Mouse (Mus musculus): Measurements from ENCODE around the gene B3gnt2.

The B3gnt2 gene

DNA sequence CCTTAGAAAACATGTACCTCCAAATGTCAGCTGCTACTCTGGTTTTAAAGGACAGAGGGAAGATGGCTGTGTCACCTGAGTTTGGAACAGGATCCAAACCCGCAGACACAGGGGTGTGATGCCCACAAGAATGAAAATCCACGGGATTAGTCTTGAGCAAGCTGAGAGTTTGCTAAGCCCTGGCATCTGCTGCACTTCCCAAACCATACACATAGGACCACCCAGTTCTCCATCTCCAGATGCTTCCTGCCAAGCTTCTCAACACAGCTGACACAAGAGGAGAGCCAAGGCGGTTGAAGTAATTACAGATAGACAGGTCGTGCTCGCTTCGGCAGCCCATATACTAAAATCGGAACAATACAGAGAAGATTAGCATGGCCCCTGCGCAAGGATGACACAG is 7.8 kb upstream of the B3gnt2 start:
- no peak for DNase-seq

DNA sequence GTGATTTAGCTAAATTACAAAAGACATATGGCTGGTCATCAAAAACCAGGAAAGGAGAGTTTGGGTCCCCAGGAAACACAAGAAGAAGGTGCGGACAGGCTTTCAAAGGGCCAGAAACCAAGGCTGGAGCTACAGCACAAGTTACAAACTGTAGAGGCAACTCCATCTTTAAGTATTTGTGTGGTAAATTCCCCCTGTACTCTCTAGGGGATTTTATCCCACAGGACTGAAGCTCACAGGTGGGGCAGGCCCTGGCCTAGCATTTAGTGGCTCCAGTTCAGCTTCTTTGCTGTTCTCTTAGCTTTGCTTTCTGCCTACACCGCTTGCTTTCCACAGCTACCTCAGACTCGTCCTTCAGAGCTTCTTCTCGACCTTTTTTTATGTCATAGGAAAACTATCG is 6.9 kb upstream of the B3gnt2 start:
- no peak for DNase-seq

DNA sequence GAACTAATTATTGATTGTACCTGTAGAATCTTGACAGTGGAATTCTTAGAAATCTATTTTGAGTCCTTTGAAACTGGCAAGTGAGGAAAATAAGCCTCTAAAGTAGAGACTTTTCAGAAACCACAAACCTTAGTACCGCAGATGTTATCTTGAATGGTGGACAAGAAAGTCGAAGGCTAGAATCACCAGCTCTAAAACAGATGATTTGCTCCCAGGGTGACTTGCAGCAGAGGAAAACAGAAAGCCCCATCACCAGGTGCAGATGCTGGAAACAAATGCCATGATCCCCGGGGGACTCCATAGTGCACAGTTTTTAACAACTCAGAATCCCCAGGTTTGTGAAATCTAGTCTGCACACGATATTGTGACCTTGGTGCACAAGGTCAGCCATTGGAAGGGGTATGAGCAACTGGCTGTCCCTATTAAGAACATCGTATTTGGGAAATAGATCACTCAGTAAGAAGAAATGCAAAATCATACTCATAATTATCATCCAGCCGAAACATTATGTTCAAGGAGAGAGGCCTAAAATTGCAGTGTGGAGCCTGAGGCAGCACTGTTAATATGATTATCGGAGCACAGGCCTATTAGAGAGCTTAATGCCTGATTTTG is 5.0 kb upstream of the B3gnt2 start:
- no peak for DNase-seq

DNA sequence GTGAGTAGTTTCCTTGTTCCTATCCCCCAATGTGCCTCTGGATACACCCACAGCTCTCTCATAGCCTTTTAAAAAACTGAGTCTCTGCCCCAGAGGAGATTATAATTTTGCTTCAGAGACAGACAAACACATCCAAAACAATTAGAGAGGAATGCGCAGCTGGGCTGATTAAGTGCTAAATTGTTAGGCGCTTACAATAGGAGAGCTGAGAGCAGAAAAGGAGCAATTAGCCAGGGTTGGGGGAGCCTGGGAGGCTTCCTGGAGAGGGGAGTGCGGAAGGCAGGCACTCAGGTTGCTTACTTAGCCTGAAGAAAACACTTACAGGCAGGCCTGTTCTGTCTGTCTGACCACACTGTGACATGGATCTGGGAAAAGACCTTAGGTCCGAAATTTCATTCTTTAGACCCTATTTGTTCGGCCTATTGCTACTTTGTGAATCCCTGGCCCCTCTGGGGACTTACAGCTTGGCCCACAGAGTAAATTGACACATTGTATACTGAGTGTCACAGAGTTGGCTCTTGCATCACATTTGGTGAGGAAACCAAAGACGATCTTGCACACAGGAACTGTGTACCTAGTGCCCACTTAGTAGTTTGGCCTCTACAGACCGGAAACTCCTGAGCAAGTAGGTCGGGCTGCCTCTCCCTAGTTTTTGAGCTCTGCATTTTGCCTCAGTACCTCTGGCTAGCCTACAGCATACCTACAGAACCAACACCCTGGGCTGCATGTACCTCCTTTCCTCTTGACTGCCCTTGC is 3.7 kb upstream of the B3gnt2 start:
- no peak for DNase-seq

DNA sequence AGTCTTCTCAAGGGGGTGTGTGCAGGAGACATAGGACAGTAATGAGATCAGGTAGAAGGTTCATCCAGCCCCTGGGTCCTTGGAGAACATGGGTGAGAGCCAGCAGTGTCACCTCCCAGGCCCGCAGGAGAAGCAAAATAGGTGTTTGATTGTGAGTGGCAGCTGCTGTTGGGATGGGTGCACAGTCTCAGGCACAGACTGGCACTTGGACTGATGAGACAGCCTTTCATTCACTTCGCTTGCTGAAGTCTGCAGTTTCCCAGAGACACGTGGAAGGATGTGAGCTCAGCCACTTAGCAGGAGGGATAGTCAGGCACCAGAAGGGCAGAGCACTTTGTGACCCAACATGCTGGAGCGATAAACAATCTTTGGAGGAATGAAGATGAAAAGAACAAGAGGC is 2.8 kb upstream of the B3gnt2 start:
- no peak for DNase-seq

DNA sequence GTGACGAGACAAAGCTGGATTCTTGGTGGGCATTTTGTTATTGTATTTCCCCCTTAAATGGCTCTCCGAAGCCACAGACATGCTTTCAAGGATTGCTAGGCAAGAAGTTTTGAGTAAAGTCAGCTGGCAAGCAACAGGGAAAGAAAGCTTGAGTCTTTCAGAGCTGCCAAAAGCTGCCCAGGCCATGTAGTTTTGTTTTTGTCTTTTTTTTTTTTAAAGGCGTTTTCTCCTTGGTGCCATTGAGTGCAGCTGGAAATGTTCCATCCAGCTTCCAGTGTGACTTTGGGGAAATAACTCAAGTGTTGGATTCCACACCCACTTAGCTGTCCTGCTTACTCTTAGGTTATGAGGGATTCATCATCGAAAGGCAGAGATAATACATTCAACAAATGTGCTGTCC is 554 bp upstream of the B3gnt2 start:
- no peak for DNase-seq

DNA sequence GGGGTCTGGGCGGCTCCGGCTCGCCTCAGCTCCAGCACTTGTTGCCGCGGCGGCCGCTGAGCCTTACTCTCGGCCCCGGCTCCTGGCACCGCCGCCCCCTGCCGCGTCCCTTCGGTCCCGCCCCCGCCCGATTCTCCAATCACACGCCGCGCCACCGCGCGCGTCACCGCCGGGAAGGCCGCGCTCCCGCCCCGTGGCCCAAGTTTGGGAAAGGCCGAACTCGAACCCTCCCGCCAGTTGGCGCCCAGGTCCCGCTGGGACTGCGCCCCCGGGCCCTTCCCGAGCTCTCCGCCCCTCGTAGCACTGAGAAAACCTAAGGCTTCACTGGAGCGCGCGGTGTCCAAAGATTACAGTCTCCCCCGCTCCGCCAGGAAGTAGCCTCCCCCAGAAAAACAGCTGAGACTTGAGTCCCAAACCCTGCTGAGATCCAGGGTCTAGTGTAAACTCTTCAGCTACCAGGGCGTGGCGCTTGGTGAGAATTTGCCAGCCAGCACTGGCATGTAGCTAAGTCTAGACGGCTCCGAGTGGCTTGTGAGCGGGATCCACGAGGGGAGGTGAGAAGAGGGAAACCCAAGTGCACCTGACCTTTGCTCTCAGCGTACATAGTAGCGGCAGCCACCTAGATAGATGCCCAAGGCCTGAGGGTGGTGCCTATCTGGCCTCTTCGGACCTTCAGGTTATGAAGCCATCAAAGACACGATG is 977 bp downstream of the B3gnt2 start:
- peak; percentile 91 for DNase-seq

DNA sequence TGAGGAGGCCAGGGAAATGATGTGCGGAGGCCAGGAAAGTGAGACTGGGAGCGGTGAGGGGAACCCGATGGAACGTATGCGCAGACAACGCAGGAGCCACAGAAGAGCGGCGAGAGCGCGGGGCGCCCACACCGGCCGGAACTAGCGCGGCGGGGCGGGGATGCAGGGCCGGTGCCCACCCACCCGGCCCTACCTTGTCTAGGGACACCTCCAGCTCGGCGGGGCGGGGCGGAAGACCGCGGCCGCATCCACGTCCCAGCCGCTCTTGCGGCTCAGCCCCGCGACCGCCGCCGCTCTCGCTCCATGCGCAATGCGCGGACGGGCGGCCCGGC is 1.5 kb downstream of the B3gnt2 start:
- no peak for DNase-seq

DNA sequence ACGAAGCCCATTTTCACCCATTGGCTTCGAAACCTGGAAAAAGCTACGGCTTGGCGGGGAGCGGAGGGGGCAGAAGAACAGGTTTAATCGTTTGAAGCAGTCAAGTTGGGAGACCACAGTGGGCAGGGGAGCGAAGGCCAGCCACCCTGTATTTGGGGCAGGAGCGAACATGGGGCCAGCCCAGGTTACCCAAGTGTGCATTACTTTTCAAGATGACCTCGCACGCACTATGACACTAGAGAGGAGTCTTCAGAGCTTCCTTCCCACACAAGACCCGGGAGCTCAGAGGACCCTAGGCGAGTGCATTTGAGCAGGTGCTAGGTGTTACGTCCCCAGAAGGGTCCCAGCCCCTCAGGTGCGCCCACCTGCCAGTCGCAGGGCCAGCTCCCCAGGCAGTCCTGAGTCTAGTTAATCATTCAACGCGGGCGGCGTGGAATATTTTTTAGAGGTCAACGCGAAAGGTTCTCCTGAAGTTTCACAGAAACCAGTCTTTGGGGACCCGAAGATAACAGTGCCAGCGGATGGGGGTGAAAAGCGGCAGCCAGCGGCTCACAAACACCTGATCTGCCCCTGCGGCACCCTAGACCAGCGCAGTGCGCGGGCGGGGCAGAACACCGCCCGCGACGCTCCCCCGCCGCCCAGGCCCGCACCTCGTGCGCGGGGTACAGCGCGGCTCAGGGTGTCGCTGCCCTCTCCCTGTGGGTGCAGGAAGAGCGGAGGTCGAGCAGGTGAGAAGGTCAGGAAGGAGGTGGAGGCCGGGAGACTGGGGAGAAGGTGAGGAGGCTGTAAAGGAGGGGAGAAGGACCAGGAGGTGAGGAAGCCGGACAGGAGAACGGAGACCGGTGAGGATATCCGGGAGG is 2.1 kb downstream of the B3gnt2 start:
- DNase-seq, result peak; percentile 59

DNA sequence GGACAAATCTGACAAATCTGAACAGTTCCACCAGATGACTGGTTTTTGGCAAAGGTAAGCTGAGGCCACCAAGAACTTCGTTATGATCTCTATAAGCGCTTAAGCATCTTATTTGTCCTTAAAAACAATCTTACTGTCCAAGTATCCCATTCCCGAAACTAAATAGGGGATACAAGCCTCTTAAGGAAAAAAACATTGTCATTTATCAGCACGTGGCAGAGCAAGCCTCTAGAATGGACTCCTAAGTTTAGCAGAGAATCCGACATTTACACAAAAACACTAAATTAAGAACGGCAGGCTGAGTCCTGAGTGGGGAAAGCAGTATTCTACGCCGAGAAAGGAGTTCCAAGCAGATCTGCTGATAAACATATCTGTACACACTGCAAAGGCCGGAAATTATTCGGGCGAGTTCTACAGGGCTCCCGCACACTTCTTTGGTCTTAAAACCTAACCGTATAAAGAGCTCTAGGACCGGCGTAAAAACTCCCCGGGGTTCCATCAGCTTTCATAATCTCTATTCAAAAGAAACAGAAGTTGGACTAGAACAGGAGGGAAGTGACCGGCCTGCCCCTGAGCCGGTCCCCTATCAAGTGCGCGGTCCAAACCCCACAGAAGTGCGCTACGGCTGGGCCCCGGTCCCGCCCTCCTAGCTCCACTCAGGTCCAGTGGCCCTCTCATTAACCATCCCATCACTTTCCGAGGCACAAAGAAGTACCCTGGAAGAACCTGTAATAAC is 2.9 kb downstream of the B3gnt2 start:
- DNase-seq, result peak; percentile 61

DNA sequence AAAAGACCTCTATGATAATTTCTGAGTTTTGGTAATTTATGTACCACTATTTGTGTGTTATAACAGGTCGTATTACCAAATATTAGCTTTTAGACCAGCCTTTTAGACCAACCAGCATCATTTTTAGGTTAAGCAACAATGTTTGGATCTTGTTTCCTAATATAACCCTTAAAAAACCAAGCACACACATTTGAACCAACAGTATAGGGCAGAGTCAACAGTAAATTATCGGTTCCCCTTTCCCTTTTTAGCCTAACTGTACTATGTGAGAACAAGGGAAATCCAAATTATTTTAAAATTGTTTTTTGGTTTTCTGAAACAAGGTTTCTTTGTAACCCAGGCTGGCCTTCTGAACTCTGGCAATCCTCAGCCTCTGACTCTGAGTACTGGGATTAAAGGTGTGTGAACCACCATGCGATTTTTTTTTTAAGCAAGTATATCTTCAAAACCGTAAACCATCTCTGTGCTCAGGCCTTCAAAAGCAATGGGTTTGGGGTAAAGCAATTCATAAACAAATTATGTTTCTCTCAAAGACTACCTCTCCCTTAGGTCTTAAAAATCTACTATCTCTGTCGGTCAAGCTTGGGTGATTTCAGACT is 3.6 kb downstream of the B3gnt2 start:
- no peak for DNase-seq

DNA sequence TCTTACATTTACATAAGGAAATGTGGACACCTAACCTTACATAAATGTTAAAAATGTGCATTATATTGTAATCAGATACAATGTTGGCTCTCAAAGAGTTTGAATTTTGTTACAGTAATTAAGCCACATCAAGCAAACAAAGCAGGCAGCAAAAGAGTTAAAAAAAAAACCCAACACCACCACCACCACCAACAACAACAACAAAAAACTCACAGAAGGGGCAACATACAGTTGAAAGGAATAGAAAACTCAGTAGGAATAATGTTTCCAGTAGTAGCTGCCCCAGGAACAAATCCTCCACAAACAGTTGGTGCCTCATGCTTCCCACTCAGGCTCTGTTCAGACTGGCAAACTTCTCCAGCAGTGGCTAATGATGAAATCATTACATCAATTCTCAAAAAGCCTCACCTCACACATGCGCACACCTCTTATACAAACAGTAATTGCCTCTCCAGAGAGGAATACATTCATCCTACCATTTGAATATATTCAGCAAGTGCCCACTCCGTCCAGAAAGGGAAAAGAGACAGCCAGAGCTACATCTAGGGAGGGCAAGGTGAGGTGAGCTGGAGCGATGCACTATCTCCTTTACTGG is 4.3 kb downstream of the B3gnt2 start:
- DNase-seq, result no peak

DNA sequence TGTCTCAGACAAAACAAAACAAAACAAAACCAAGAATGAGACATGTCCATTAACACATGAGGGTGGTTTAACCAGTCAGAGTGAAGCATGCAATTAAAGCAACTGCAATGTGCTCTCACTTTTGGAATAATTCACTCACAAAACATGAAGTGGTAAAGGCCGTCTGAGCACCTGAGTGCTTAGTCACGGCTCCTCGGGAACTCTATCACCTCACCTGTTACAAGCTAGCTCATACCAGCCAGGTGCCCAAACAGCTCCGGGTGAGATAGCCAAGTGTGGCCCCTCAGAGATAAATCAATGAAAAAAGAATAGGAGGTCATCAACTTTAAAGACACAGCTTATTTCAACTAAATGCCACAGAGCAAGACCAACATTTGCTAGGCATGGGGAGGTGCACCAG is 6.2 kb downstream of the B3gnt2 start:
- peak; percentile 23 for DNase-seq

DNA sequence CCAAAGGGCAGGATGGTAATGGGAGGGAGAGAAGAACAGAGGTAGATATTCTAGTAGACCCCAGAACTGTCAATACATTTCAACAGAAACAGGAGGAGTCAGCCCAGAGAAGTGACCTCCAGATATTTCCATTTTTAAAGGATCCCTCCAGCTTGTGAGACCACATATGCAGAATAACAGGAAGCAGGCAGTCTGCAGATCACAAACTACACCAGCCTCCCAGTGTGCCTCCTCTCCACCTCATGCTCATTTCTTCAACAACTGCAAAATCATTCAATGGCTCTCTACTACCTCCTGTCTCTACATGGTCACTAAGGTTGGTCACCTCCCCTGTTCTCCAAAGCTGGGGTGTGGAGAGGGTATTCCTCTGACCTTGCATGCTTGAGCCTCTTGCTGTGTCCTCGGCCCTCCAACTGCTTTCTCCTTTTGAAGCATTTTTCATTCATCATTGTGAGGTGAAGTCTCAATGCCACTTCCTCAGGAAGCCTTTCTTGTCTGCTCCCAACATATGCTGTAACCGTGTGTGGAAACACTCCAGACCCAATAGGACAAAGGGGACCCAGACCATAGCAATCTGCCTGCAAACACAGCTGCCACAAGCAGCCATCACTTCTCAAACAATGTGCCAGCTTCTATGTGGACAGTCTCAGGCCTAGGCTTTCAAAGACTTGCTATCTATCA is 7.1 kb downstream of the B3gnt2 start:
- DNase-seq, result peak; percentile 59

DNA sequence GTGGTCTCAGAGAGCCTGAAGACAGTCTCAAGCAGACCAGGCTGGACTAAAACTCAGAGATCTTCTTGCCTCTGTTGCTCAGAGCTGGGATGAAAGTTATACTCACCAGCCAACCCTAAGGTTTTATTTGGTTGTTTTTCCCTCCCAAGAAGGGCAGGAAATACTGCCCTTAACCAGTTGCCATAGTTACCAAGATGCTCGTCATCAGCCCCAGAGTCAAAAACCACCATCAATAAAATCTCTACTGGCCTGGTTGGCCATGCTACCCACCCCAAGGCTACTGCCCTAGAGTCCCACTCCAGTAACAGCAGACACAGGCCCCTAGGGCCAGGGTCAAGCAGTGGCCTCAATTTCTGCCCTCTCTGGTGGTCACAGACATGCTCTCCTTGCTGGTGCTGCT is 8.3 kb downstream of the B3gnt2 start:
- DNase-seq, result peak; percentile 14

DNA sequence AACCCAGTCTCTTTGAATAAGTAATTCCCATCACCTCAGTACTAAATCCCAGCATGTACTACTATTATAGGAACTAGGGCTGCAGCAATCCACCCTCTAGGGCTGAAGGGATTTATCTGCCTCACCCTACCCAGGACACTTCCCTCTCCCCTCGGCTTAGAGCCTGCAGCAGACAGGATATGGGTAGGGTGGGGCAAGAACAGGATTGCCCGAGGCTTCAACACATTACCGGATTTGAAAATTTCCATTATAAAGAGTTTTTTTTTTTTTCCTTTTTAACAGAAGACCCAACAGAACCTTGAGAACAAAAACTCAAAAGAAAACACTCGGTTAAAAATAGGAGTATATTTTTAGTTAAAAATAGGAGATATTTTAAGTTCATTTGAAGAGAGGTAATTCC is 9.3 kb downstream of the B3gnt2 start:
- peak; percentile 68 for DNase-seq

DNA sequence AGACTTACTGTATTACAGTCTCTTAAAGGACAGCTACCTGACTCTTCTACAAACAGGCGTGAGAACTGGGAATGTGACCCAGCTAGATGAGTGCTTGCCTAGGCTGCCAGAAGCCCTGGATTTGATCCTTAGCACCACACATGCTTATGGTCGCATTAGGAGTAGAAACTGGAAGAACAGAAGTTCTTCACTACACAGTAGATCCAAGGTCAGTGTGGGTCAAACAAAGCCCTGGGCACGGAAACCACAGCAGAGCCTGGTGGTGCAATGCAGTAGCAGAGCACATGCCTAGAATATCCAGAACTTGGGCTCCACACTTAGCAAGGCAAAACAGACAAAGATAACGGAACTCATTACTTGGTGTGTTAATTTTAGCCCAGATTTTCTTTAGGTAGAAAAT is 10.7 kb downstream of the B3gnt2 start:
- no peak for DNase-seq

DNA sequence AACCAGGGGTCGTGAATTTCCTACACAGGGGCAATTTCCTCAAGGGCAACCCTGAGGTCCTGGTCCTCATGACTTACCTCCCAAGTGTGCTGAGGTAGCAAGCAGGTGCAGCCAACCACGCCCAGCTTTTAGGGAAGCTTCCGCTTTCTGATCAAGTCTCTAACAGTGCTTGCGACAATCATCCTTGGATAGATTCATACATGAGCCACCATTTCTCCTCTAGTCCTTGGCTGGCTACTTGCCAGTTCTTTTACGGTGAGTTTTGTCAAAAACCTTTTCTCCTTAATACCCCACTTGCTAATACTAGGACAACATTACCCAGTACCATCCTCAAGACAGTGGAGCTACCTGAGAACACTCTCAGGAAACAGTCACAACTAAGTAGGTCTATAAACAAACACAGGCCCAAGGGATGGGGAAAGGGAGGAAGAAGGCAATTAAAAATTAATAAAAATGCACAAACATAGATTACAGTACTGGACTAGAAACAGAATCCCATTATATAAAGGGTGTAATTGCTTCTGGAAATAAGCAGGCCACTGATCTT is 12.0 kb downstream of the B3gnt2 start:
- DNase-seq, result peak; percentile 44

DNA sequence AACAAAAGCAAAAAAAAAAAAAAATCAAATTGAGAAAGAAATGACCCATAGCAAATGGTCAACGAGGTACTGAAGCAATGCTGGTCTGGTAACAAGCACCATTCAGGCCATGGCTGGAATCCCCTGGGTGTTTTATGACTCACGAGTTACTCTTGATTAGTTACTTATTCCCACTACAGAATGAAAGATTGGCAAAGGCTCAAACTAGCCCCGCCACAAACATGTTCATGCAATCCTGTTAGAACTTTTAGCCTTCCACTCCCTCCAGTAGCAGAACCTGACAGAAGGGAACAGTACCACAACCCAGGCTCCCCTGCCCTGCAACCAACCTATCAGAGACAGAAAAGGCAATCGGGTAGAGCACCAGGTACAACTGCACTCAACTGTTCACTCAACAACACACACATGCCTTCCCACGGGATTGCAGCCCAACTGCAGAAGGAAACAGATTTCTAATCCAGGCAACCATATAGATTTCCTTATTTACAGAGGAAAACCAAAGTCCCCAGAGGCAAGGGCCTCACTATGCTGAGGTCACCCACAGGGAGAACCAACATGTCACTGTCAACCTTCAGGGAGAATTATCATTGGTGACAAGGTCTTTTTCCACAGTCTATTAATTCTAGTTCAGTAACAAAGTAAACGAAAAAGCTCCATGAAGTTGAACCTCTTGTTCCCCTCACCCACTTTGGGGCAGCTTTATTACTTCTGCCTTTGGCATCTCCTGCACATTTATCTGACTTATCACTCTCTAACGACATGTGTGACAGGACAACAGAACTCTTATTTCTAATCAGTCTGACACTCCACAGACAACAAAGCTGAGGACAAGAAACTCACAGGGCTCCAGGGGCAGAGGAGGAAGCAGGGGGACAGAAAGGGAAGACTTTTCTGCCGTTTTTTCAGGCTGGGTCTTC is 12.8 kb downstream of the B3gnt2 start:
- DNase-seq, result no peak

Measured in thymus, postnatal 14 days (tissue).